Mouse (Mus musculus) ovary, postnatal 14 days (tissue): ENCODE results near the gene Tmem274.

Source experiments
- DNase-seq: peaks from one replicate; pipeline ENCODE4 v3.0.0; 2022; ENCODE audit warnings: low spot score

Tmem274 gene

GRCm38 (mm10) chr4:149525811-149526210 lies 48.6 kb downstream of the Tmem274 start:
- no peak for DNase-seq

- no peak for DNase-seq
Observed at GRCm38 (mm10) chr4:149526330-149526729, 49.2 kb downstream of the Tmem274 start.

- no peak for DNase-seq
Observed at GRCm38 (mm10) chr4:149527621-149528354, 50.6 kb downstream of the Tmem274 start.

- no peak for DNase-seq
Observed at GRCm38 (mm10) chr4:149529691-149530090, 52.5 kb downstream of the Tmem274 start.
